Mouse (Mus musculus) limb, embryonic 14.5 days (tissue): ENCODE data around the gene Cox18. TPM values are rescaled to one million over a fixed set of nuclear protein-coding genes. Genes with fewer than 3 reads are reported as not detected.
A peak's percentile ranks its signal among the peaks of the same experiment; 100 is the strongest.

Source experiments
- ATAC-seq: fragments of 200-750 bp; cut with Nextera tagmentation; 2 replicates; pipeline ENCODE4 v1.8.0; 2017; ENCODE audit warnings: low read depth, moderate number of reproducible peaks, moderate TSS enrichment; ENCODE audit not compliant: low FRiP score
- DNase-seq: peaks from one replicate; pipeline ENCODE4 v3.0.0-alpha.2; 2015; ENCODE audit warnings: low spot score
- H3K27ac ChIP-seq: fragments of 300-500 bp; sonication (generic); replicated peaks from 2 replicates; pipeline ENCODE4 v1.5.1; 2014; ENCODE audit warnings: low read depth, mild to moderate bottlenecking, low read length, moderate library complexity, mixed read lengths
- H3K27me3 ChIP-seq: fragments of 300-500 bp; sonication (generic); 2 replicates; pipeline ENCODE4 v1.6.1; 2014; ENCODE audit warnings: low read length, mixed read lengths; ENCODE audit not compliant: control insufficient read depth, insufficient read depth
- H3K36me3 ChIP-seq: fragments of 300-500 bp; sonication (generic); 2 replicates; pipeline ENCODE4 v1.6.1; 2014; ENCODE audit warnings: mild to moderate bottlenecking, low read length, moderate library complexity, mixed read lengths; ENCODE audit not compliant: control insufficient read depth, insufficient read depth
- H3K4me1 ChIP-seq: fragments of 300-500 bp; sonication (generic); 2 replicates; pipeline ENCODE4 v1.6.1; 2014; ENCODE audit warnings: antibody characterized with exemption, low read length, mixed read lengths; ENCODE audit not compliant: control insufficient read depth, insufficient read depth
- H3K4me2 ChIP-seq: fragments of 300-500 bp; sonication (generic); replicated peaks from 2 replicates; pipeline ENCODE4 v1.6.1; 2014; ENCODE audit warnings: low read depth, mild to moderate bottlenecking, low read length, moderate library complexity; ENCODE audit not compliant: severe bottlenecking
- H3K4me3 ChIP-seq: fragments of 300-500 bp; sonication (generic); replicated peaks from 2 replicates; pipeline ENCODE4 v1.5.1; 2014; ENCODE audit warnings: low read length
- H3K9ac ChIP-seq: fragments of 300-500 bp; sonication (generic); 2 replicates; pipeline ENCODE4 v1.6.1; 2014; ENCODE audit warnings: mild to moderate bottlenecking, low read depth, low read length, moderate library complexity; ENCODE audit not compliant: severe bottlenecking
- H3K9me3 ChIP-seq: fragments of 300-500 bp; sonication (generic); 2 replicates; pipeline ENCODE4 v1.6.1; 2016; ENCODE audit warnings: low read length; ENCODE audit not compliant: control insufficient read depth
- POLR2A ChIP-seq: fragments of 200-500 bp; IDR thresholded peaks from 2 replicates; pipeline ENCODE4 v1.8.0; 2012; ENCODE audit warnings: inconsistent platforms, mild to moderate bottlenecking, moderate library complexity, borderline replicate concordance; ENCODE audit not compliant: insufficient read depth, insufficient read length; ENCODE audit errors: extremely low read depth
- WGBS: fragments of 180-500 bp; shearing (Covaris S2); extraction: QIAGEN DNeasy Blood & Tissue Kit; methylation state at CpG from one replicate; pipeline ENCODE4 v1.1.7; 2014; 5-methylcytosine and 5-hydroxymethylcytosine counted together
- polyA plus RNA-seq, 2 experiments: library from polyadenylated mRNA; depleted of rRNA in 1 of 2; stranded (reverse) in 1 of 2; unstranded in 1 of 2; fragments of >200 nt; fragmentation: Nextera tagmentation in 1 of 2; extraction: Ambion mirVana in 1 of 2; gene quantifications; 2 replicates each; pipeline versions ENCODE4 v1.2.1 to v1.2.3; 2012 to 2014

The Cox18 gene
- polyA plus RNA-seq, 2 experiments = 28.6 to 34.3 TPM

- peaks cover 37% of the 10 kb centered on the region for H3K36me3 ChIP-seq
- ATAC-seq (no peak), DNase-seq (no peak)
- 81% methylated on average over 5 of the region's 5 CpGs for WGBS
- H3K9me3 ChIP-seq = no peaks in the 10 kb centered on the region
- no peak overlapping the region for H3K27ac ChIP-seq
- peak overlapping the region; percentile 88; the same call in 1 of the 2 replicates for H3K4me3 ChIP-seq
- no peaks in the 10 kb centered on the region for H3K27me3 ChIP-seq
- TF ChIP-seq POLR2A = no peak
- H3K9ac ChIP-seq = no peak overlapping the region
- H3K4me2 ChIP-seq = no peak overlapping the region; the same call in 1 of the 2 replicates
- peaks cover 10% of the 10 kb centered on the region for H3K4me1 ChIP-seq
These were observed 929 bp upstream of the Cox18 start for GRCm38 (mm10) chr5:90224730-90225129.

- no peak for ATAC-seq
- no peaks in the 10 kb centered on the region for H3K27me3 ChIP-seq
- peak overlapping the region; percentile 75 for H3K9ac ChIP-seq
- H3K4me1 ChIP-seq = peaks cover 10% of the 10 kb centered on the region
- WGBS = 20% methylated on average over 3 of the region's 3 CpGs
- peak overlapping the region; percentile 88 for H3K4me3 ChIP-seq
- no peak for TF ChIP-seq POLR2A
- no peaks in the 10 kb centered on the region for H3K9me3 ChIP-seq
- 0 out of 2 replicates have a peak overlapping the region, but pooled peaks have one; percentile 41 for H3K27ac ChIP-seq
- H3K36me3 ChIP-seq = peaks cover 34% of the 10 kb centered on the region
- no peak for DNase-seq
- H3K4me2 ChIP-seq = peak overlapping the region; percentile 66
These were observed 864 bp downstream of the Cox18 start for GRCm38 (mm10) chr5:90222937-90223336.

GRCm38 (mm10) chr5:90217791-90218190 lies 6.0 kb downstream of the Cox18 start:
- Histone ChIP-seq H3K27ac (no peak overlapping the region), H3K4me2 (no peak overlapping the region), H3K36me3 (peaks cover 58% of the 10 kb centered on the region), H3K9ac (no peak overlapping the region), H3K4me3 (no peak overlapping the region), H3K9me3 (no peaks in the 10 kb centered on the region), H3K27me3 (no peaks in the 10 kb centered on the region), H3K4me1 (peaks cover 5% of the 10 kb centered on the region)
- no peak for ATAC-seq
- no peak for DNase-seq
- no peak for TF ChIP-seq POLR2A
- 97% methylated on average over 3 of the region's 3 CpGs for WGBS

- H3K36me3 ChIP-seq = peaks cover 58% of the 10 kb centered on the region
These were observed 6.6 kb downstream of the Cox18 start for GRCm38 (mm10) chr5:90217226-90217625.

GRCm38 (mm10) chr5:90213356-90213755 lies 10.4 kb downstream of the Cox18 start:
- Histone ChIP-seq H3K4me3 (no peak overlapping the region), H3K36me3 (peaks cover 45% of the 10 kb centered on the region), H3K27ac (no peak overlapping the region), H3K9ac (no peak overlapping the region), H3K27me3 (no peaks in the 10 kb centered on the region), H3K9me3 (no peaks in the 10 kb centered on the region), H3K4me2 (no peak overlapping the region), H3K4me1 (no peaks in the 10 kb centered on the region)
- DNase-seq (no peak), ATAC-seq (no peak)
- 97% methylated on average over 12 of the region's 12 CpGs for WGBS
- no peak for TF ChIP-seq POLR2A

More at GRCm38 (mm10) chr5:90217226-90217625, 6.6 kb downstream of the Cox18 start:
- TF ChIP-seq POLR2A = no peak
- Histone ChIP-seq H3K9ac (no peak overlapping the region), H3K4me1 (no peaks in the 10 kb centered on the region), H3K27me3 (no peaks in the 10 kb centered on the region), H3K27ac (no peak overlapping the region), H3K4me2 (no peak overlapping the region), H3K4me3 (no peak overlapping the region), H3K9me3 (no peaks in the 10 kb centered on the region)
- ATAC-seq (no peak), DNase-seq (no peak)
- WGBS = 95% methylated on average over 12 of the region's 12 CpGs

- Histone ChIP-seq H3K4me2 (no peak overlapping the region), H3K9ac (no peak overlapping the region), H3K9me3 (no peaks in the 10 kb centered on the region), H3K4me1 (no peaks in the 10 kb centered on the region), H3K36me3 (no peaks in the 10 kb centered on the region), H3K27me3 (no peaks in the 10 kb centered on the region), H3K4me3 (no peak overlapping the region), H3K27ac (no peak overlapping the region)
- ATAC-seq = no peak
- peak; percentile 88 for DNase-seq
- 20% methylated on average over 5 of the region's 5 CpGs for WGBS
- TF ChIP-seq POLR2A = no peak
These were observed 20.6 kb downstream of the Cox18 start for GRCm38 (mm10) chr5:90203168-90203567.
